Mouse (Mus musculus) heart, adult 2 months (tissue): ENCODE results near the gene Stag1.

ENCODE experiments used
- CTCF ChIP-seq: fragments of 200-600 bp; IDR thresholded peaks from 2 replicates; pipeline ENCODE4 v1.8.1; 2022; ENCODE audit warnings: antibody characterized with exemption, mild to moderate bottlenecking, moderate library complexity
- EP300 ChIP-seq: fragments of 200-500 bp; IDR thresholded peaks from 2 replicates; pipeline ENCODE4 v1.6.1; 2011; ENCODE audit warnings: low read depth, low read length, control low read depth; ENCODE audit not compliant: insufficient read depth
- POLR2A ChIP-seq: fragments of 200-500 bp; IDR thresholded peaks from 2 replicates; pipeline ENCODE4 v1.6.1; 2011; ENCODE audit warnings: mild to moderate bottlenecking, low read depth, low read length, control low read depth; ENCODE audit not compliant: insufficient read depth

DNA sequence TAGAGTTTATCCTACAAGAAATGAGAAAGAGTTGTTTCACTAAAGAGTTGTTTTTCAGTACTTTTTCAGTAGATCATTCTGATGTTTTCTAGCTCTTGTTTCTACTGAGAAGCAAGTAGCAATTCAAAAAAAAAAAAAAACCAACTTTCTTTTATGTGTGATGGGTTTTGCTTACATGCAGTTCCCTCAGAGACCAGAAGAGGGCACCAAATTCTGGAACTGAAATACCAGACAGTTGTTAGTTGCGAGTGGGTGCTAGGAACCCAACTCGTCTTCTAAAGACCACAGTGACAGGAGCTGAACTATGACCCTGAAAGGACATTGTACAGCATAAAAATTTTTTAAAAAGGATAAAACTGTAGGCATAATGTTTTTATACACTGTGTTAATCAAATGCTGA lies 49.3 kb upstream of the Stag1 start:
- no peak for TF ChIP-seq POLR2A
- peak; percentile 75 for TF ChIP-seq CTCF
- TF ChIP-seq EP300: no peak
